Comparison of ENCODE assay signal across 9 mouse cellular contexts in the genomic region with DNA sequence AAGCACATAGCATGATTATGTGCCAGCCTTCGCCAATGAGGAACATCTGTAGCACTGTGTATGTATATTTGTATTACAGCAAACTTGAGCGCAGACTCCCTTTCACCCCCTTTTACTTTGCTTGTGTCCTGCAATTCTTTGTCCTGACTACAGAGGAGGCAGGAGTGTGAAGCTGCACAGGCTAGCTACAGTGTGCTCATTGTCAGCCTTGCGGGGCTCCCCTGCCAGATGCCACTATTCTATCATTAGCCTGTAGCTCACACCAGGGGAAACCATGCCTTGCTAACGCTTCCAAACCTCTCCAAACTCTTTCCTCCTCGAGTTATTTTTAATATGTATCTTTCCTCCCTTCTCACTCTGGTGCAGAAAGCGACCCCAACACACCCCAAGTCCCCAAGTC.
DNase-seq lines count a peak whose midpoint lies in the region; ATAC-seq and TF ChIP-seq lines count a peak whose summit lies in the region.
"Had no signal": no experiment of that assay in that cellular context is flagged by ENCODE, and none has a peak within 500 bp of the region (broad histone marks: within the 10 kb centered on the region; RNA-seq: fewer than 3 reads in every experiment).

No protein-coding gene starts in this region.

- peak; percentile 85 for ATAC-seq in forebrain, postnatal 0 days
- ATAC-seq in midbrain, embryonic 12.5 days (ENCODE audit: low FRiP score, low read depth) = peak; percentile 95

- WGBS in forebrain, postnatal 0 days = 23% methylated on average over 6 of the region's 6 CpGs
- 28% methylated on average over 6 of the region's 6 CpGs for WGBS in midbrain, embryonic 12.5 days

- H3K9me3 ChIP-seq in forebrain, postnatal 0 days (ENCODE audit: low read length) = no peaks in the 10 kb centered on the region
- H3K9me3 ChIP-seq in midbrain, embryonic 12.5 days = no peaks in the 10 kb centered on the region

- no peak overlapping the region for H3K4me3 ChIP-seq in forebrain, postnatal 0 days (ENCODE audit: low read depth, low read length)
- no peak overlapping the region for H3K4me3 ChIP-seq in midbrain, embryonic 12.5 days

- H3K27ac ChIP-seq in forebrain, postnatal 0 days (ENCODE audit: low read depth, low read length) = 0 out of 2 replicates have a peak overlapping the region, but pooled peaks have one; percentile 9
- H3K27ac ChIP-seq in midbrain, embryonic 12.5 days (replicated peaks) = peak overlapping the region; percentile 54

- peak; percentile 67 for DNase-seq in embryo, embryonic 10 days (ENCODE audit: low spot score)
- no peak for DNase-seq in embryo, embryonic 9.5 days (ENCODE audit: extremely low spot score)
- peak; percentile 68 for DNase-seq in cerebellum, adult 9-10 months
- peak; percentile 64 for DNase-seq in forebrain, postnatal 0 days
- DNase-seq in kidney, adult 8-10 months = no peak
- DNase-seq in thymus, postnatal 36 days = no peak
- DNase-seq in right cerebral cortex, adult 18-20 months = no peak
- DNase-seq: thymus, postnatal 14 days had no signal

- H3K9ac ChIP-seq in forebrain, postnatal 0 days = no peak overlapping the region
- no peak overlapping the region for H3K9ac ChIP-seq in midbrain, embryonic 12.5 days (replicated peaks)

- TF ChIP-seq CTCF in forebrain, postnatal 0 days (IDR thresholded peaks at IDR 0.05; ENCODE audit: low read depth) = peak; percentile 48

- H3K4me1 ChIP-seq in forebrain, postnatal 0 days (ENCODE audit: insufficient read depth) = peaks cover 4% of the 10 kb centered on the region; the same call in 1 of the 2 replicates
- peaks cover 13% of the 10 kb centered on the region for H3K4me1 ChIP-seq in midbrain, embryonic 12.5 days

- 0 out of 2 replicates have a peak overlapping the region, but pooled peaks have one; percentile 11 for H3K4me2 ChIP-seq in forebrain, postnatal 0 days (ENCODE audit: low read depth)
- 0 out of 2 replicates have a peak overlapping the region, but pooled peaks have one; percentile 1 for H3K4me2 ChIP-seq in midbrain, embryonic 12.5 days (replicated peaks)

- no peaks in the 10 kb centered on the region for H3K36me3 ChIP-seq in forebrain, postnatal 0 days (ENCODE audit: insufficient read depth)
- no peaks in the 10 kb centered on the region for H3K36me3 ChIP-seq in midbrain, embryonic 12.5 days

- H3K27me3 ChIP-seq in forebrain, postnatal 0 days (ENCODE audit: insufficient read depth, low read length) = no peaks in the 10 kb centered on the region
- H3K27me3 ChIP-seq in midbrain, embryonic 12.5 days = no peaks in the 10 kb centered on the region

Comparison
In these comparisons a context has a peak if more than half of its experiments do, and no peak if none do; other contexts are left out.
1. DNase-seq: peak in embryo, embryonic 10 days (single experiment), cerebellum, adult 9-10 months (single experiment) and forebrain, postnatal 0 days (single experiment); none in embryo, embryonic 9.5 days (single experiment), kidney, adult 8-10 months (0 of 2), thymus, postnatal 36 days (0 of 2) and right cerebral cortex, adult 18-20 months (single experiment).